18 mouse cellular contexts compared by ENCODE assay signal in the genomic region with DNA sequence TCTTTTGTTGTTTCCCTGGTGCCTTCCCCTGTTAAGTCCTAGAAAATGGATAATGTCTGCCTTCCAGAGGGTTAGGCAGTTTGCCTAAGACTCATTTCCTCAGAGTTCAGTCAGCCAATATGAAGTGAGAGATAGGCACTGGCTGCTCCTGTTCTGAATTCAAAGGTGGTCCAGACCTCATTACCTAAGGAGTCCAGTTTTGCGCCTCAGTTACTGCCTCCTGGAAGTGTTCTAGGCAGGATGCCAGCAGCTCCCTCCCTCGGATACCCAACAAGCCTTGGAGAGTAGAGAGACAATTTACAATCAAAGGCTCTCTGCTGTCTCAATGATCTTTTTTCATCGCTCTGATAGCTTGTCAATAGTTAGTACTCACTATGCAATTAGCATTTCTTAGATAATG. TPM values are rescaled to one million over a fixed set of nuclear protein-coding genes. Genes with fewer than 3 reads are reported as not detected.
DNase-seq lines count a peak whose midpoint lies in the region; ATAC-seq and TF ChIP-seq lines count a peak whose summit lies in the region.
"Had no signal": no experiment of that assay in that cellular context is flagged by ENCODE, and none has a peak within 500 bp of the region (broad histone marks: within the 10 kb centered on the region; RNA-seq: fewer than 3 reads in every experiment).

No protein-coding gene starts in this region.

- no peak overlapping the region for H3K4me2 ChIP-seq in hindbrain, embryonic 14.5 days (replicated peaks)
- no peak overlapping the region for H3K4me2 ChIP-seq in hindbrain, embryonic 11.5 days (replicated peaks; ENCODE audit: low read depth, low read length)
- H3K4me2 ChIP-seq: hindbrain, embryonic 12.5 days; liver, embryonic 12.5 days; lung, embryonic 15.5 days had no signal

- ATAC-seq in hindbrain, embryonic 14.5 days (ENCODE audit: low FRiP score) = no peak
- no peak for ATAC-seq in hindbrain, embryonic 11.5 days (ENCODE audit: low FRiP score)
- ATAC-seq: forebrain, embryonic 16.5 days; intestine, postnatal 0 days; liver, embryonic 12.5 days; Patski had no signal

- no peaks in the 10 kb centered on the region; the same call in 1 of the 2 replicates for H3K4me1 ChIP-seq in hindbrain, embryonic 14.5 days (replicated peaks; ENCODE audit: control insufficient read depth, insufficient read depth, low read length)
- no peaks in the 10 kb centered on the region for H3K4me1 ChIP-seq in hindbrain, embryonic 11.5 days (replicated peaks; ENCODE audit: control insufficient read depth, insufficient read depth, low read length)
- H3K4me1 ChIP-seq: liver, embryonic 12.5 days had no signal

- no peaks in the 10 kb centered on the region for H3K9me3 ChIP-seq in hindbrain, embryonic 14.5 days (ENCODE audit: control insufficient read depth, low read length)
- H3K9me3 ChIP-seq in hindbrain, embryonic 11.5 days (ENCODE audit: control insufficient read depth, low read length) = no peaks in the 10 kb centered on the region
- H3K9me3 ChIP-seq: hindbrain, embryonic 12.5 days; liver, embryonic 12.5 days; midbrain, embryonic 10.5 days had no signal

- no peak for TF ChIP-seq POLR2A in brain, embryonic 14.5 days (IDR thresholded peaks at IDR 0.05; ENCODE audit: borderline replicate concordance, extremely low read depth, insufficient read depth, insufficient read length, poor library complexity, severe bottlenecking)

- no peak overlapping the region for H3K9ac ChIP-seq in hindbrain, embryonic 14.5 days
- no peak overlapping the region for H3K9ac ChIP-seq in hindbrain, embryonic 11.5 days (ENCODE audit: low read depth, low read length)
- H3K9ac ChIP-seq: hindbrain, embryonic 12.5 days; liver, embryonic 12.5 days; lung, embryonic 15.5 days had no signal

- 53% methylated on average over 3 of the region's 3 CpGs for WGBS in hindbrain, embryonic 14.5 days
- WGBS in hindbrain, embryonic 11.5 days = 84% methylated on average over 3 of the region's 3 CpGs

- peak; percentile 75 to 80 for DNase-seq in cerebellum, postnatal 10 days
- DNase-seq in cerebellum, adult 9-10 months = no peak
- DNase-seq in hindbrain, embryonic 14.5 days (ENCODE audit: low spot score) = peak; percentile 38
- DNase-seq in hindbrain, embryonic 11.5 days (ENCODE audit: low spot score) = no peak
- DNase-seq in lung, postnatal 14 days = peak; percentile 60
- DNase-seq in lung, postnatal 10 days = no peak
- peak; percentile 76 for DNase-seq in brain, embryonic 14.5 days (ENCODE audit: low read depth)
- DNase-seq in frontal cortex, postnatal 36 days (ENCODE audit: low spot score in 2 of 2) = no peak
- DNase-seq: cerebellum, adult 8-10 months; embryo, embryonic 11 days; gastrocnemius, adult 2 months had no signal

- H3K27me3 ChIP-seq in hindbrain, embryonic 14.5 days (ENCODE audit: control insufficient read depth, insufficient read depth, low read length) = no peaks in the 10 kb centered on the region
- no peaks in the 10 kb centered on the region for H3K27me3 ChIP-seq in hindbrain, embryonic 11.5 days (ENCODE audit: control insufficient read depth, insufficient read depth, low read length)
- H3K27me3 ChIP-seq: hindbrain, embryonic 12.5 days had no signal

- TF ChIP-seq CTCF in brain, embryonic 14.5 days (IDR thresholded peaks at IDR 0.05; ENCODE audit: borderline replicate concordance, extremely low read depth, insufficient read depth, insufficient read length) = no peak

- H3K27ac ChIP-seq in hindbrain, embryonic 14.5 days = no peak overlapping the region
- H3K27ac ChIP-seq in hindbrain, embryonic 11.5 days (ENCODE audit: low read depth, low read length) = no peak overlapping the region
- H3K27ac ChIP-seq: gastrocnemius, adult 2 months; hindbrain, embryonic 12.5 days; liver, embryonic 12.5 days; lung, embryonic 15.5 days; midbrain, embryonic 10.5 days had no signal

- no peaks in the 10 kb centered on the region for H3K36me3 ChIP-seq in hindbrain, embryonic 14.5 days (replicated peaks; ENCODE audit: control insufficient read depth, insufficient read depth)
- H3K36me3 ChIP-seq in hindbrain, embryonic 11.5 days (ENCODE audit: control insufficient read depth, insufficient read depth, low read length) = no peaks in the 10 kb centered on the region
- H3K36me3 ChIP-seq: hindbrain, embryonic 12.5 days; liver, embryonic 12.5 days; lung, embryonic 15.5 days; midbrain, embryonic 10.5 days had no signal

- no peak overlapping the region for H3K4me3 ChIP-seq in hindbrain, embryonic 14.5 days (replicated peaks; ENCODE audit: low read length)
- H3K4me3 ChIP-seq in hindbrain, embryonic 11.5 days (ENCODE audit: low read depth, low read length) = no peak overlapping the region
- H3K4me3 ChIP-seq: gastrocnemius, adult 2 months; hindbrain, embryonic 12.5 days; liver, embryonic 12.5 days; lung, embryonic 15.5 days; midbrain, embryonic 10.5 days had no signal

RNA-seq across cellular contexts. Expression of a gene that starts 19.1 kb away (rescaled TPM):
- polyA plus RNA-seq in hindbrain, embryonic 14.5 days (2014; fragmentation: Nextera tagmentation; extraction: Ambion mirVana) = 32.9 and 37.6 TPM in 2 replicates
- 28.4 and 29.4 TPM in 2 replicates for polyA plus RNA-seq in hindbrain, embryonic 11.5 days (2014; fragmentation: Nextera tagmentation; extraction: Ambion mirVana)
- 15.5 and 23.7 TPM in 2 replicates for polyA plus RNA-seq in brain, embryonic 14.5 days (2012; rRNA removed)

Comparison
In these comparisons a context has a peak if more than half of its experiments do, and no peak if none do; other contexts are left out.
1. DNase-seq: peak in cerebellum, postnatal 10 days (2 of 2), hindbrain, embryonic 14.5 days (single experiment), lung, postnatal 14 days (single experiment) and brain, embryonic 14.5 days (single experiment); none in cerebellum, adult 9-10 months (single experiment), hindbrain, embryonic 11.5 days (single experiment), lung, postnatal 10 days (single experiment) and frontal cortex, postnatal 36 days (0 of 2).